Mouse (Mus musculus) induced T-regulatory cell, adult 2 months (primary cell): ENCODE results near the gene Scyl1.

Experiments
- DNase-seq: peaks from one replicate; pipeline ENCODE4 v3.0.0-alpha.2; 2012; ENCODE audit warnings: low read depth

Gene Scyl1

DNA sequence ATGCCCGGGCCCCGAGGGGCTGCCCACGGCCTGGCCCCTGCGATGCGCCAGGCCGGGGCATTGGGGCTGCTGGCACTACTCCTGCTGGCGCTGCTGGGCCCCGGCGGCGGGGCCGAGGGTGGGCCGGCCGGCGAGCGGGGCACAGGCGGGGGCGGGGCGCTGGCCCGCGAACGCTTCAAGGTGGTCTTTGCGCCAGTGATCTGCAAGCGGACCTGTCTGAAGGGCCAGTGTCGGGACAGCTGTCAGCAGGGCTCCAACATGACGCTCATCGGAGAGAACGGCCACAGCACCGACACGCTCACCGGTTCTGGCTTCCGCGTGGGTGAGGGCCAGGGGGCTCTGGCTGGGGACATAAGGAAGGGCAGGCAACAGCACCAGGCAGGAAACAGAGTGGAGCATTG, 29.0 kb downstream of the Scyl1 start:
- no peak for DNase-seq

DNA sequence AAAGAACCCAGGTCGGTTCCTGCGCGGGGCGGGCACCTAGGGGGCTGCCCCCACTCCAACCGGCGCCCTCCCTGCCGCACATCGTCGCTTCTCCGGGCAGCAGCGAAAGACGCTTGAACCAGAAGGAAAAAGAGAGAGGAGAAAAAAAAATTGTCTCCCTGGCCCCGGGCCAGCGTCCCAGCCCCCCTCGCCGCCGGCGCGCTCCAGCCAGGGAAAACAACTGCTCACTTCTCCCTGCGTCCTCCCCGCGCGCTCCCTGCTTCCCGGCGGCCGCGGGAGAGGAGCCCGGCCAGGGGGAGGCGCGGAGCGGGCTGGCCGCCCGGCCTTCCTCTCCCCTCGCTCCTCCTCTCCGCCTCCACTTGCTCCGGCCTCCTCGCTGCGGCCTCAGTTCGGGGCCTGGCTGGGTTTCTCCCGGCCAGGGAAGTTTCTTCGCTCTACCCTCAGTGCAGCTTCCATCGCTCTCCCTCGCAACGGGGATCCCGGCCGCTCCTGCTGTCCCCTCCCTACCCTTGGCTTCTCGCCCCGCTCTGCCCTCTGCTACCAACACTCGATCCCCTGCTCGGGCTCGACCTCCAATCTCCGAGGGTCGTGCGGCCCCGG, 29.5 kb downstream of the Scyl1 start:
- DNase-seq: no peak

DNA sequence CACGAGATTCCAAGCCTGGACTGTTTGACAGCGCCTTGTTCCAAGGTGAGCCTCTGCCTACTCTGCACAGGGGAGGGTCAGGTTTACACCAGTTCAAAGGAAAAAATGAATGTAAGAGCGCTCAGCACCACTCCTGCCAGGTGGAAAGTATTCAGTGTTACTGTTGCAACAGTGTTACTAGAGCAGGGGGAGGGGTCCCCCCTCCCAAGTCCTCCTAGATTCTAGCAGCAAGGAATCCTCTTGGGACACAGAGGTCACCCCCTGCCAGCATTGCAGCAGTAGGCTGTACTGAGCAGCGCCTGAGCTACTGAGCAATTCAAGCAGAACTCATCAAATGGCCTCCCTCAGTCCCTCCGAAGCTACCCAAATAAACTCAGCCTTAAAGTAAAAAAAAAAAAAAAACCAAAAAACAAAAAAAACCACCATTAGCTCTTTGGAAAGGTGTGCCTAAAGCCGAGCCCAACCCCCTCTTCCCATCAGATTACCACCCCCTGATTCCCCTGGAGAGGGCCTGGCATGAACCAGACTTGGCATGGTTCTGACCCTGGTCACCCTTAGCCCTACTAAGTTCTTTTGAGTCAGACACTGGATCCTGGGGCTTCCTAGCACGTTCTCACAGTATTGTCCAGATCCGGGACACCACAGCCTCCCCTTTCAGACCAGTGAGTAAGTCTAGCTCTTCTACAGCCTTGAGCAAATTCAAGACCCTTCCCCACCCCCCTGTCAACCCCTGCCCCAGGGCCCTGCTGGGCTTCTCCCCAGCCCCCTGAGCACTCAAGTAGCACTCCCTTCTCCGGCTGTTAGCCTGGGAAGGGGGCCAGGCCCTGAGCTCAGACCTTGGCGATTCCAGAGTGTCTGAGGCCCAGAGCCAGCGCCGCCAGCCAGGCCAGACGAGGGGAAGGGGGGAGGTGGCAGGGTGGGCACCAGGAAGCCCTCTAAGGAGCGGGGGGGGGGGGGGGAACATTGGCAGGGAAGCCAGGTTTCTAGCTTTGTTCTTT, 30.6 kb downstream of the Scyl1 start, which contains the start of gene Ltbp3:
Gene Ltbp3, plus strand, starts transcription at position 585 of the 998 bp plus-strand sequence.
- no peak for DNase-seq

DNA sequence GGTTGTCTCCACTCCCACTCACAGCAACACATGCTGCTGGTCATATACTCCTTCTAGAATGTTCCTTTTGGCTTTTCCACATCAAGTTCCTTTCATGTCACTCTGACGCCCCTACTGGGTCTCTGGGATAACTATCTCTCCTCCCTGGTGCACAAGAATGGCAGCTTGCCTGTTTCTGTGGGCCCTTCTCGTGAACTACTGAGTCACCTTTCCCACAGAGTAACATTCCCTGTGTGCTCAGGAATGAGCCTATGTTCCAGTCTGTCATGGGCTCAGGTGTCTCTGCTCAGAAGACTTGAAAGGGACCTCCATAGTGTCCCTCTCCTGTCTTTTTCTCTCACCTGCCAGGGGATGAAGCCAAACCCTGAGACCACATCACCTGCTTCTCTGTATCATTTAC, 31.8 kb downstream of the Scyl1 start:
- no peak for DNase-seq

DNA sequence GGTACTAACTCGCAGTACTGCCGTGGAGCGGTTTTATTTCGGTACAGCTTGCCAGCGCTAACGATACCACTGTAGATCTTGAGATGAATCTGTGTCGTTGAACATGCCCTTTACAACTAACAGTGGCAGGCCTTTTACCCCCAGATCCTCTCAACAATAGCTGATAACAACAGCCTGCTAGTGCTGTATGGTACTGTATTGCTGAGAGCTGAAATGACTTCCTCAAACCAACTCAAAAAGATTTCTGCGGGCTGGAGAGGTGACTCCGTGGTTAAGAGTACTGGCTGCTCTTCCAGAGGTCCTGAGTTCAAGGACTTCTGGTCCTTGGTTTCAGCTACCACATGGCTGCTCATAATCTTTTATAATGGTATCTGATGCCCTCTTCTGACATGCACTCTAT, 36.9 kb downstream of the Scyl1 start:
- DNase-seq: no peak

DNA sequence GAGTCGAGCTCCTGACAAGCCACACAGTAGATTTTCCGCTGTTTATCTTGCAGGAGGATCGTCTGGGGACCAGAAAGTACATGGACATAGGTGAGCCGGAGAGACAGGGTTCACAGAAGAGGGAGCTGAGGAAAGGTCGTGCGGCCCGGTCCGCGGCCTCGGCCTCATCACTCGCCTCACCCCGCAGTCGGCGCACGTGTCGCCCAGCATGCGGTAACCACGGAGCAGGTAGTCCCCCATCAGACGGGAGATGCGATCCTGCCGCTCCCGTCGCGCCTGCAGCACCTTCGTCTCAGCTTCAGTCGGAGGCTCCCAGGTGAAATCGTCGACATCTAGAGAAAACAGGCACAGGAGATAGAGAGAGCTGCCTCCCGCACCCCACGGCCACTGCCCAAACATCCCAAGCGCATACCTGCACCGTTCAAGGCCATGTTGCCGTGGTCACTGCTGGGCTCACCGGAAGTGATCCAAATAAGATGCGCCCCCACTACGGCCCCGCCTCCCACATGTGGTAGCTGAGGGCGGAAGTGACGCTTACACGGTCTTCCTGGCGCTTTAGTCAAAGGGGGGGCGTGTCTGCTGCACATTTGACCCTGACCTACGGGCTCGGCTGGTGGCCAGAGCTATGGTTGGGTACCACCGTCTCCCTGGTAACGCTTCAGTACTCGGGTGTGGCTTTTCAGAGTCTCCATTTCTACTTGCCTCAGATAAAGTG, 39.8 kb downstream of the Scyl1 start:
- DNase-seq: peak; percentile 95

DNA sequence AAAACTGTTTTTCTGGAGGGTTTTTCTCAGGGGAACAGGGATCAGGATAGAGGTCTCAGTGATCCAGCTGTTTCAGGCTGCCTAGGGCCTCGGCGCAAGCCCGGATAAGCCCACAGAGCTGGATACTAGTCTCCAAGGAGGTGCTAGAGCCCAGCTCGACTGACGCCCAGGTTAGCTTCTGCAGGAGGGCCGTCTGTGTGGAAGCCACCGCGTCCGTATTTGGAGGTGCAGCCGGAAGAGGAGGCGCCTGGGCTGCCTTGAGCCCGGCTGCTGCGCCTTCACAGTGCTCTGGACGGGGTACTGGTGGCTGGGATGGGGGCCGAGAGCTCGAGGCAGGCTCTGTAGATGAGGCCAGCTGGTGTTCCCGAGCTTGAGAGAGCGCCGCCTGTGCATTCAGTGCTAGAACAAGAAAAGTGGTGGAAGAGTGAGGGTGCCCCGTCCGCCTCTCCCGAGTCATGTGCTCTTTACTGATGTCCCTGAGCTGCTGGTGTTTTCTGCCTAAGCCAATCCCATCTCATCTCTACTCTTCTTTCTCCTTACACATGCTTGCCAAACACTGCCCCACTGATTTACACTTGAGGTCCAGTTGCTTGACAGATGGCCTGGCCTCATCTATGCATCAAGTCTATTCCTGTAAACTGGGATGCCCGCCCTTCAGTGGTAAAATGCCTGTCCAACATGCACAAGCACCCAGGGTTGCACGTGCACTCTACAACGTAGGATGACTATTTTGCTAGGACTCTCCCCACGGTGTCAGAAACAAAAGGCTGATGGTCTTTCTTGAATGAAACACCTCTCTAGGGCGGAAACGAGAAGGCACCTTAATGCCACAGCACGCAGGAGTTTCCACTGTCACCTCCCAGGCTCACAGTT, 40.7 kb downstream of the Scyl1 start:
- DNase-seq: peak; percentile 57

DNA sequence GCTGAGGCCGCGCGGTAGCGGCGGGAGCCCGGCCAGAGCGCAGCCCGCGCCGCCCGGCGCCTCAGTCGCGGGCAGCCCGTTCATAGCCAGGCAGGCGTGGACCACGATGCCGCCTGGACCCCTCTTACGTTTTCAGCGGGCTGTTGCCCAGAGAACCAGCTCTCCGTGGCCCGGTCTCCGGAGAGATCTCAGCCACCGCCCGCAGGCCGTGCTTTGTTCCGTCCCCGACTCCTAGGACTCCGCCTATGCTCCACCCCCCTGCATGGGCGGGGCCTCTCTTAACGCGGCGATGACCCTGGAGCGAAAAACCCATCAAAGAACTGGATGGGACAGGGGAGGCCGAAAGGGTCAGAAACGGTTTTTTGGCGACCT, 41.8 kb downstream of the Scyl1 start, which contains the start of gene Fam89b:
Gene Fam89b, minus strand, starts transcription at position 210 of the 372 bp plus-strand sequence.
- DNase-seq: peak; percentile 93

DNA sequence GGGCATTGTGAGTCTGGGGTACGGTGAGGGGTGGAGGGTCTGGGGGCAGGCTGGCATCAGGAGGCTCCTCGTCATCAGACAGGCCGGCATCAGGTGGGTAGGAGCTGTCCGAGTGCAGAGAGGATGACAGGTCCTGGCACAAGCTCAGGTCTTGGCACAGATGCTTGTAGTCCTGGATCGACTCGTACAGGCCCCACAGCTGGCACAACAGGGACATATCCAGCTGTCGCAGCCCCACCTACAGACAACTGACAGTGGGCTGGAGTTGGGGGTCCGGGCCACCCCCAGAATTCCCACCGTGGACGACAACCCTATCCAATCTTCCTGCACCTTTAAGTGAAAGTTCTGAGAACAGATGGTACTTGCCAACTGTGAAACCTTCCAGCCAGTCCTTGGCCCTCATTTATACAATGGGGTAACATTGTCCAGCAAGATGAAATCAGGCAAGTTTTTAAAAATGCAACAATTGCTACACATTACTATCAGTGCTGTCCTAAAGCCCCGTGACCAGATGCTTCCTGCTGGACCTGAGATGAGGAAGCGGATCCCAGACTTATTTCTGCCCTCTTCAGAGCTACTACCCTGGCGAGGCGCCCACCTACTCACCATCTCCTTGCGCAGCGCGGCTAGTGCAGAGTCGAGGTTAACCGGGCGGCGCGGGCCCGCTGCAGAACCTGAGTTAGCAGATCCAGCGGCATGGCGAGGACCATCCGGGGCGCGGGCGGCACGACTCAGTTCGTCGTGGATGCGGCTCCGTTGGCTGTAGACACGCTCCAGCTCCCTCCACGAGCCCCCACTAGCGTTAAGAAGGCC, 42.4 kb downstream of the Scyl1 start:
- DNase-seq: peak; percentile 61

DNA sequence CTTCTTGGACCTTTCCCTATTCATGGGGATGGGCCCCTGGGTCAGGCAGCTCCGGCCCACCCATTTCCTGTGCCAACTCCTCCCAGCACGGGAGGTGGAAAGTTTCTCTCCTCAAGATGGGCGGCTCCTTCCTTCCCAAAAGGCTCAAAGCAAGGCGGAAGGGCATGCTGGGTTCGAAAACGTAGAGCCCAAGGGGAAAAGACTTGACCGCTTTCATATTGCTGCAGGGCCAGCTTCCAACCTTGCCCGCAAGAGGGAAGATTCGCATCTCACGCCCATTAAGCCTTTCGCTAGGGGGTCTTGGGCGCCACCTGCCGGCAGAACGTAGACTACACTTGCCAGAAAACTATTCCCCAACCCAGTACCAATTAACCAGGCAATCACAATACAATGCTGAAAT, 43.5 kb downstream of the Scyl1 start:
- peak; percentile 92 for DNase-seq

DNA sequence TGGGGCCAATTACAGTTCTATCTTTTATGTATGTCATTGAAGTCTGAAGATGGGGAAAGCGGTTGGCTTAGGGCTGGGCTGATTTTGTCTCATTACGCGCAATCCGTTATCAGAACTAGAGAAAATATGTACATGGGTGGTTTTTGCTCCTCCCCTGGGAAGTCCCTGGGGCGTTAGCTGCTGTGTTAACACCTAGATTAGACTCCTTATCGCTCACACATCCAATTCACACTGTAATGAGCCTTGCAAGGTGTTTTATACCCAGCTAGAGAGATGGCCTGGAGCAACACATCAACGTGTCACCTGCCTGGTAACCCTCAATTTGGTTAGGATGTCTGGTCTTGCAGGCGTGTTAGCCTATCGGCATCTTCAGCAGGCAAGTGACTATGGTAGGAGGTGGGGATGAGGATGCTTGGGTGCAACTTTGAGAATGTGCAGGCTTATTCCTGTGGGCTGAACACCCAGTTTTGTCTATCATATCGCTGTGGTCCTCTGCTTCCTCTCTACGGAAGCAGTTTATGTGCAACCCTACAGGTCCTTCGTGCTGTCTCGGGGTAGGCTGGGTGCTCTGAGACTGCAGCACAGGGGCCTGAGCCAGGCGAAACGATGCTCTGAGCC, 44.1 kb downstream of the Scyl1 start:
- peak; percentile 96 for DNase-seq

DNA sequence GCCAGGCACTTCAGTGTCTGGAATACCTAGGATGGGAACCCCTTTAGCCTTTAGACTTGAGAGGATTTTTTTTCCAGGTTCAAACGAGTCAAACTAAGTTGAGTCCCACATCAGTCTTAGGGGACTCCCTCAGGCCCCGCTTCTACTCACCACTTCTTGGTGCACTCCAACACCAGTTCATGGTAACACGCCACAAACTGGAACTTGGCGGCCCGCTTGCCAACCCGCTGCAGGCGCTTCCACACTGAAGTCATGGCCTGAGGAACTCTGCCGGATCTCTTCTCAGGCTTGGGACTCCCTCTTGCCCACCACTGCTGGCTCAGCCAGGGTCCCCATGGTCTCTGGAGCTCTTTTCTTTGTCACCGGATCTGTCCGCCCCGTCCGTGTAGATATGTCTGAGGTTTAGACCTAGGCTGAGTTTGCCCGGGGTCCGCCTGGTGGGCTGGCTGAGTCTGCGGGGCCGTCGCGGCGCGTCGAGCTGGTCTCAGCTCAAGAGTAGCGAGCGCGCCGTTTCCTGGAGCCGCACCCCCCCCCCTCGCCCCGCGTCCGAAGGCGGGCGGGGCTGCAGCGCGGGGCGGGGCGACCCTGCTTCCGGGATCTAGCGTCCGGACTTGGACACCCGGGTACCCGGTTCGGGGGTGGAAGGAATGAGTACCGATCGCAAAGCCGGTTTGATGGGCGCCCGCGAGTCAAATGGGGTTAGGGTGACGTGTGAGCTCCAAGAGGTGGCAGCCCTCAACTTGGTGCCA, 45.3 kb downstream of the Scyl1 start, which contains the start of gene Ehbp1l1:
Gene Ehbp1l1, minus strand, starts transcription at position 551 of the 749 bp plus-strand sequence.
- peak; percentile 90 for DNase-seq

DNA sequence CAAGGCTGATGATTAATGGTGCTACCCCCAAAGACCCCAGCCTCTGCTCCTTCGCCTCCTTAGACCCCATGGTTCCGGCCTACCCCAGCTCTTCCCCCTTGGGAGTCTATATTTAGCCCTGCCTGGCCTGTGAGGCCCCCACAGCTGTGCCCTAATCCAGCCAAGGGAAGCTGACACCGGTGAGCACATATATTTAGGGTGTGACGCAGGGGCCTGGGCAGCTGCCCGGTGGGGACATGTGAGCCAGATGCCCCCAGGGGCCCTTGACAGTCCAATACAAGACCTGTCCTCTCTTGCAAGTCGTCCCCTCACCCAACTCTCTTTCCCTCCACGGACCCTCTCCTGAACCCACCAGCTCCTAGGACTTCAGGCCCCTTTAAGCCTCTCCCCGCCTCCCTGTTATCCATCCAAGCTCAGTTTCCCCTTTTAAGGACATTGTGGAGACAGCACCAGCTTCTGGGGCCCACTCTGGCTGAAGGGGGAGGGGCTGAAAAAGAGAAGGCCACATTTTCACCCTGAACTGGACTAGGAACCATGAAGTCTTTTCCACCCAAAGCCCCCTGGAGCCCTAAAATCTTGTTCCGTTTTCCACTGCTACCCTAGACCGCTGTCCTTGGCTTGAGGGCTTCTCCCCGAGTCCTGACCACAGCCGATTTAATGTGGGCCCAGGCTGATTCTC, 46.1 kb downstream of the Scyl1 start:
- peak; percentile 44 for DNase-seq

DNA sequence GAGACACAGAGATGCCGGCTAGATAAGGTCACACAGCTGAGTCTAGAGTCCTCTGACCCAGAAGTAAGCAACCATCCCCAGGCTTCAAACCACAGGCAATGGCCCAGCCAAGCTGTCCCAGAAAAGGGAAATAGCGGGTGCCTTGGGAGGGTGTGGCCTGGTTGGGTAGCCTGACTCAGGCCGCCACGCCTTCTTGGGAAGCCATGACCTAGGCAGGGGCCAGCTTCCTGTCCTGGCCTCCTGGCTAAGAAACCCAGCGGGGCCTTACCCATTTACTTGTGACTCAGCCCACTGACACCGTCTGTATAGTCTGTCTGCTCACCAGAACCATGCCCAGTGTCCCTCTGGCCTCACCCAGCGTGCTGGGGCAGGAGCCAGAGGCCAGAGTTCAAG, 46.7 kb downstream of the Scyl1 start:
- DNase-seq: peak; percentile 81

DNA sequence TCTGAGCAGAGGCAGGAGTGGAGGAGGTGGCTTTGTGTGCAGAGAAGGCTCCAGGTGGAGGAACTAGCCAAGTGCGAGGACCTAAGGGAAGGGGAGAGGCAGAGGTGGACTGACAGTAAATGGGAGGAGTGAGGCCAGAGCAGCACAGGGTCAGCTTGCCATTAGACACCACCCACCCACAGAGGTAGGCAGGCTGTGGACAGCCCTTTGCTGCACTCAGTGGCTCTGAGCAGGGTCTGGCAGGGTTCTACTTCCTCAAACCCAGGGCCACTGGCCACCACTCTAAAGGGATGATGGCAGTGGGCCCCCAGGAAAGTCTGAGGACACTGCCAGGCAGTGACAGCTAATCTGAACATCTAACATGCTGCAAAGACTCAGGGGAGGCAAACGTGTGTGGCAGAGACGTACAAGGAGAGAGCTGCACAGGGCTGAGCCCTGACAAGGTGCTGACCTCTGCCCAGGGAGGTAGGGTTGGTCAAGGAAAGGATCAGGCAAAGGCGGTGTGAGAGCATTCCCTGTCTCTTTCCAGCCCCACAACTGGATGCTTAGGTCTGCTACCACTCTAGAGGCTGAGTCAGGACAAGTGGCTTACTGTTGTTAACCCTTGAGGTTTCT, 47.2 kb downstream of the Scyl1 start:
- no peak for DNase-seq

DNA sequence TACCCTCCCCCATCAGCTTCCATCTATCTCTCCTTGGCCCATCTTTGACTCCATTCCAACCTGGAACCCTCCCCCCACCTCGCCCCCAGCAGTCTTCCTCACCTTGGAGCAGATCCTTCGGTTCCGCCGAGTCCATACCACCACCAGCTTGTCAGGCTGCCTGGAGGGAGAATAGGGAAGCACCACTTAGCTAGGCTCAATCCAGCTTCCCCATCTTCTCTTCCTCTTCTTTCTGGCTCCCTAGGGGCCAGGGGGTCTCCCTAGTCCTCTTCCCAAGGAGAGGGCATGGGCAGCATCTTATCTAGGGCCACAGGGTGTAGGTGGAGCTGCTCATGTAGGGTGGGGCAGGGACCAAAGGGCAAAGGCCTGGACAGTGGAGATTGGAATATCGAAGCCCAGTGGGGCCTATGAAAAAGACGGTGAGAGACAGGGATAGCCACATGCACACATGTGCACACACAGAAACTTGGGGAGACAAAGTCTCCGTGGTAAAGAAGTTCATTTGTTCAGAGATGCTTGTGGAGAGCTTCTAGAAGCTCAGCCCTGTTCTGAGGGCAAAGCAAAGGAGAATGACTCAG, 48.3 kb downstream of the Scyl1 start:
- no peak for DNase-seq

DNA sequence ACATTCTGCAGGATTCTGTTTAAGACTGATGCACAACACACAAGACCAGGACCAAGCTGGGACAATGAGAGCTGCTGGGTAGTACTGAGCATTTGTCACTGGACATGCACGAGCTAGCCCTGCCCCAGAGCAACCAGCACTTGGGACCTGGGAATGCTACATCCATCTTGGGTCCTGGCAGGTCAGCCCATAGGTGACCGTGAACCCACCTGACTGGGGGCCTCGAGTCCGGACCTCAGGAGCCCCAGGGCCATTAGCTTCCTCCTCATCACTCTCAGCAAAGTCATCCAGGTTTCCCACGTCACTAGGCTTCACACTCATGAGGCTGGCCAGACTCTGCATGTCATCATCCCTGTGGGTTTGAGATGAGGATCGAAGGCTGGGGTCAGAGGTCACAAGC, 50.0 kb downstream of the Scyl1 start:
- DNase-seq: no peak

DNA sequence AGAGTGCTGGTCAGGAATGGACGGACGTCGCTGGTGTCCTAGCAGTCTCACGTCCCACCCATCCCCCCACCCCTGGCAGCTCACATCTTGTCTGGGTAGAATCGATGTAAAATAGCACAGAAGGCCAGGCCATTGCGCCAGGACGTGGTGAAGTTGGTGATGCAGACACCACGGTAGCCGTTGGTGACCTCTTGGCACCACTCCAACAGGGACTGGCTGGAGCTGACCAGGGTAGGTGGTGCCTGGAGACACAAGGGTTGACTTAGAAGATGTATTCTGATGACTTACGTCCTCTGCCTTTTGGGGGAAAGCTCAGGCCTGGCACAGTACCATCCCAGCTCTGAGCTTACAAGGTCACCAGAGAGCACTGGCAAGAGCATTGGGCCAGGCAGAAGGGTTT, 54.3 kb downstream of the Scyl1 start:
- DNase-seq: no peak
